Mouse (Mus musculus): ENCODE measurements around the gene Styxl1.

The Styxl1 gene

DNA sequence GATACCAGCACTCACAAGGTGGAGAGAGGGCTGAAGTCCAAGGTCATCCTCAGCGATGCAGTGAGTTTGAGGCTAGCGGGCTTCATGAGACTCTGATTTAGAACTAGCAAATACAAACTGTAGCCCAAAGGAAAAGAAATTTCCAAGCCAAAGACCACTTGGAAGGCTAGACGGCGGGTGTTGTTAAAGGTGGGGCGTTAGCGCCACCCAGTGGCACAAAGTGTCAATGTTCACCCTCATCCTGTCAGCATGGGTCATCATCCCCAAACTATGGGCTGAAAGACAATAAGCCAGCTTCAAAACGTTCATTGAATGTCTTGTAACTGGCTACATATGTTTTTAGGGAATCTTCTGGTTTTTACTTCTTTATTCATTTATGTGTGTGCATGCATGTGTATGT is 14.7 kb downstream of the Styxl1 start:
- peak; percentile 71 for DNase-seq

DNA sequence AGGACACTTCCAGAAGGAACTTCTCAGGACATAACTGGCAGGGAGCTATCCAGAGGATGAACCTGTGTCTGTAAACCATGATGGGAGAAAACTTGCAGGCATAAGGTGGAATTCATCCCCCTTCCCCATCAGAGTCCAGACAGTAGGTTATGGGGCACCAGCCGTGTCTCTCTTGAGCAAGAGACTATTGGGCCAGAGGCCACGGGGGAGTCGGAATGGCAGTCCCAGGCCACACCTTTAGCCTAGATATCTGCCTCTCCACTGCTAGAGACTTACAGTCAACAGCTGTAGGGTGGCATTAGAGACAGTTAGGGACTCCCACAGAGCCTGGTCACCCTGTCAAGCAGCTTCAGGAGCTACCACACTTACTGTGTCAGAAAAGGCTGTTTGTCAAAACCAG is 16.3 kb downstream of the Styxl1 start:
- DNase-seq: no peak

DNA sequence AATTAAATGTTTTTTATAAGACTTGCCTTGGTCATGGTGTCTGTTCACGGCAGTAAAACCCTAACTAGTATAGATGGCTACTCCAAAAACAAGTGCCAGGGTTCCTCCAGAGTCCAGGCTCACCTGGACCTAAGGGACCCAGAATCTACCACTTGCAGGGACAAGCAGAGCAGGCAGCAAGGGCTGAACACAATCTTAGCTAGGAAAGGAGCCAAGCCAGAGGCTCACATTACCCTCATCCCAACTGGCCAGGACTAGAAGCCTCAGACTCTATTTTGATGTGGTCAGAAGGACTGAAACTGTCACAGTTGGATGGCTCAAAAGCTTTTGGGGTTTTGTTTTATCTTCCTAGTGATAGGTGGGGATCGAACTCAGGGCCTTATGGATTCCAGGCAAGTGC is 26.6 kb downstream of the Styxl1 start:
- no peak for DNase-seq

DNA sequence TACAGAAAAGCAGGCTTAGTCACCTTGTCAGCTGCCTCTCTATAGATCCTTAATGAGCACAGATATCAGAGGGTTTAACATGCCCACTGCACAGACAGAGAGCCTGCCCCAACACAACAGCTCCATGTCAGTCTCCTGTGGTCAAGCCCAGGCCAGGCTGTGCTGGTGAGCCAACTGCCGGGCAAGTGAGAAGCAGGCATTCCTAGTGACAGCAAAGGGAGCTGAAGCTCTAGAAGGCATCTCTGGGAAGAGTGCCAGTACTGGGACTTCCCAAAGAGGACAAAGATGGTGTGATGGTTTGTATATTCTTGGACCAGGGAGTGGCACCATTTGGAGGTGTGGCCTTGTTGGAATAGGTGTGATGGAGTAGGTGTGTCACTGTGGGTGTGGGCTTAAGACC is 27.1 kb downstream of the Styxl1 start:
- no peak for DNase-seq

DNA sequence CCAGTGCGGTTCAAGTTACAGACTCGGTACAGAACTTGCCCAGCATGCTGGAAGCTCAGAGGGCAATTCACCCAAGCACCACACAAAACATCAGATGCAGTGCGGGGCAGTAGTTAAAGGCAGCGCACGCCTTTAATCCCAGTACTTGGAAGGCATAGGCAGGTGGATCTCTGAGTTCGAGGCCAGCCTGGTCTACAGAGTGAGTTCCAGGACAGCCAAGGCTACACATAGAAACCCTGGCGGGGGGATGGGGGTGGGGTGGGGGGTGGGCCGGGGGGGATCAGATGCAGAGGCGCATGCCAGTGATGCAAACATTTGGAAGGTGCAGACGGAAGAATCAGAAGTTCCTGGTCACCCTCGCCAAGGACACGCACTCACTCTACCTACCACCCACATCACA is 33.4 kb downstream of the Styxl1 start:
- no peak for DNase-seq

DNA sequence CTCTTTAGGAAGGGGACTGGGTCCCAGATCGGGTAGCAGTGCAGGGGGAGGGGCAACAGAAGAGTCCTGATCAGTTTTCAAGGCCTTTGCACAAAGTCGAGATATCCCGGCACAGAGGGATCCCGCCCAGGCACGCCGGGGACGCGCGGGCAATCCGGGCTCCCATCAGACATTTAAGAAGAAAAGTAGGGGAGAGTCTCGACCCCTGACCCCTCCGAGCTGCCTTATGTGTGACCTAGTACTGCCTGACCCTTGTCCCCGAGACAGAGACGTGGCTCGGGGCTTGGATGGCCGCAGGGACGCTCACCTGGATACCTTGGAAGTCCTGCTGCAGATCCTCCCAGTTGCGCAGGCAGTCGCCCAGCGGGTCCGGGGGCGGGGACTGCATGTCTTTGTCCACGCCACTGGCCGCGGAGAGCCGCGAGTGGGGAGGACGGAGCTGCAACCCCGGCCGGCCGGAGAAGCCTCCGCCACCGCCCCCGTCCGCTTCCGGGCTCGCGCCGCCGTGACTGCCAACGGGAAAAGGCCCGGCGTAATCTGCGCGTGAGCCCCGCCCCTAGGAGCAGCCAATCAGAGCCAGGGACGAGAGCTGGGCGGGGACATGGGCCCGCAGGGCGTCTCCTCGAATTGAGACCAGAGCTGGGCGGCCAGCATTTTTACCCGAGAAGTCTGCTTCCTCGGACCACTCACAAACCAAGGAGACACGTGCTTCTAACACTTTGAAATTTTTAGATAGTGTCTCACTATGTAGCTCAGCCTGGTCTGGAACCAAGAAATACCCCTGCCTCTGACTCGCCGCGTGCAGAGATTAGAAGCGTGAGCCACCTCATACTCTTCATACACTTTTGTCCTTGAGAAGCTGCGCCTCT is 34.2 kb downstream of the Styxl1 start, which contains the start of gene Tmem120a:
Gene Tmem120a (minus strand): TSS at position 708 of the 869 bp plus-strand sequence.
- peak; percentile 92 for DNase-seq

DNA sequence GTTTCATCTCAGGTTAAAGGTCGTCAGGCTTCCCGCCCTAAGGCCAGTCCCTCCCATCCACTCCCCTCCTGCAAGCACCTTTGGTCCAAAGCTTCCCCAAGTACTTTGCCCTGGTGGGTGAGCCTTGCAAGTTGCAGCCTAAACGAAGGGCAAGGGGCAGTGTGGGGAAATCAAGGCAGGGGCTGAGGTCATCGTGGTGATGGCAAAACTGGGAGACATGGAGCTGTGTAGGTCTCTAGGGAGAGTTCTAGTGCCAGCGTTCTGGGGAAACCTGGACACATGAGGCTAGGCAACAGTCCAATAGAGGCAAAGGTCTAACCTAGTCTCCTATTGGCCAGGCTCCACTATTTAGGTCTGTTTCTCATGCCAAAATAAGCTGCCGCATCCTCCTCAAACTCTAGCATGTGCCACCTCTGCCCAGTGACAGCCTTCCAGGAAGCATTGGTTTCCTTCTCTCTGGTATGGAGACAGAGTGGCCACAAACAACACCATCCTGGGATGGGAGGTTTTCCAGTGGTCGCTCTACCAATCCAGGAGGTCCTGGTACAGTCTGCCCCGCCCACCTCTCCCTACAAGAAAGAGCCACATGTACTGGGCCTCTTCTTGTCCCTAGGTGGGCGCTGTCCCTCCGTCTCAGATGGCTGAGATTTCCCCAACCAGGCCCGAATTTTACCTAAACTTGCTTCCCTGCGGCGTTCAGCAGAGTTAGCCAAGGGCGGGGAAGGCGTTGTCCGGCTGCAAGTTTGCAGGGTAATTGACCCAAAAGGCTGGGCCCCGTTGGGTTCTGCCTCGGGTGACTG is 35.0 kb downstream of the Styxl1 start:
- peak; percentile 24 for DNase-seq

DNA sequence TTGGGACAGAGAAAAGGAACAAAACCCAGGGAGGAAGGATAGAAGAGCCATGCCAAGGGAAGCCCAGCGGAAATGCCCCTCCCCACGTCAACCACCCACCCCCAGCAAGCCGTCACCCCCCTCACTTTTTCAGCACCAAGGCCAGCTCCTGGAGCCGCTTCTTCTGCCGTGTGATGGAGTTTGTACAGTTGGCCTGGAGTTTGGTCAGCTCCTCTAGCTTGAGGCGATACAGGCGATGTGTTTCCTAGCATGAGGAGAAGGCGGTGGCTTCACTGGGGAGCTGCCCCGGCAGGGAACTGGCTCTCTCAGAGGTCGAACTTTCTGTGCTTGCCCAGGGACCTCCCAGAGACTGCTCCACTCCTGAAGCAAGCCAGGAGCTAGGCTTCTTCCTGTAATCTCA is 36.0 kb downstream of the Styxl1 start:
- no peak for DNase-seq

DNA sequence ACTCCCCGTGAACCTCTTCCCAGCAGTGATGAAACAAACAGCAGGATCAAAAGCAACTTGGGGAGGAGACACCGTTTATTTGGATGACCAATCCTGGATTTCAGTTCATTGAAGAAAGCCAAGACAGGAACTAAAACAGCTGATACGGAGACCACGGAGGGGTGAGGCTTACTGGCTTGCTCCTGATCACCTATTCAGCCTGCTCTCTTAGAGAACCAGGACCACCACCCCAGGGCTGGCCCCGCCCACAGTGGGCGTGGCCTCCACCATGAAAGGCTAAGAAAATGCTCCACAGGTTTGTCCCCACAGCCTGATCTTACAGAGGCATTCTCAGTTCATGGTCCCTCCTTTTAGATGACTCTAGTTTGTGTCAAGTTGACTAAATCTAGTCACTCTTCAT is 39.9 kb downstream of the Styxl1 start:
- DNase-seq: no peak

DNA sequence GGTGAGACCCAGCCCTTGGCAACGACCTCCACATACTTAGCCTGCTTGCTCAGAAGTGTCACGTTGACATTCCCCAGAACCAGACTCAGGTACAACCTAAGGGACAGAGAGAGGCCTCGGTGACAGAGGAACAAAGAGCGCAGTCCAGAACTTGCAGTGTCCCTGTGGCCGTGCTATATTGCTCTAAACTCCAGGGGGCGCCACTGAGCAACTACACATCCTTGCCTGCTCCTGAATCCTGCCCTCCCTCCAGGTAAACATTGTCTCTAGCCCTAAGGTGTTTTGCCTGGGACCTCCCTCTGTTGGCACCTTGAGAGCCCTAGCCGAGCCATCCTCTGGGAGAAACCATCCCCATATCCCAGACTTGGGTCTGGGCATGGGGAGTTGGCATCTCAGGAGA is 41.0 kb downstream of the Styxl1 start:
- no peak for DNase-seq

DNA sequence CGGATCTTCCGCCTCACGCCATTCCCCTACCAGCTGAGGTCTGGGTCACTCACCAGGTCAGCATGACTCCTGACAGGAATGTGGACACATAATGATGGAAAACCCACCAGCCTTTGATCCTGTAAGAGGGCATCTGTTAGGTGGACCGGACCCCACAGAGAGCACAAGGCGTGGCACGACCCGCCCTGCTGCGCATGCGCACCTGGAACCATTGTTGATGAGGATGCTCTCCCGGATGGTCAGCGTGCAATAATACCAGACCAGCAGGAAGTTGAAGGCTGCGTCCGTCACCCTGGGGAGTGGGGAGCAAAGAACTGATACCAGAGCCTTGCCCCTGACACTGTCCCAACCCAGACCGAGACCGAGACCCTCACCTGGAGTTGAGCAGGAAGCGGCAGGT is 41.6 kb downstream of the Styxl1 start:
- DNase-seq: no peak

DNA sequence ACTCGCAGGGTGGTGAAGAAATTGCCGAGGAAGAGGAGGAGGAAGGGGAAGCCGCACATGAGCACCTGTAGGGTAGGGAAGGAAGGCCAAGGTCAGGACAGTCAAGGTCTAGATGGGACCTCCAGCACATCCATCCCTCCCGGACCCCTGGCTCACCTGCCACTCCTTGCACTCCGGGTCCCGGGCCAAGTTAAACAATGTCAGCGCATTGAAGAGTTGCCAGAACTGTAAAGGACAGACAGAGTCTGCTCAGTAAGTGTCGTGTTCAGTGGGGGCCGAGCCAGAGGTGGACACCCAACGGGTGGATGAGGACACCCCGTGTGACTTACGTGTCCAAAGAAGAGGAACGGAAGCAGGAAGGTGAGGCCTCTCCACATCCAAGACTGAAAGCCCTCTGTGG is 42.4 kb downstream of the Styxl1 start:
- DNase-seq: no peak

DNA sequence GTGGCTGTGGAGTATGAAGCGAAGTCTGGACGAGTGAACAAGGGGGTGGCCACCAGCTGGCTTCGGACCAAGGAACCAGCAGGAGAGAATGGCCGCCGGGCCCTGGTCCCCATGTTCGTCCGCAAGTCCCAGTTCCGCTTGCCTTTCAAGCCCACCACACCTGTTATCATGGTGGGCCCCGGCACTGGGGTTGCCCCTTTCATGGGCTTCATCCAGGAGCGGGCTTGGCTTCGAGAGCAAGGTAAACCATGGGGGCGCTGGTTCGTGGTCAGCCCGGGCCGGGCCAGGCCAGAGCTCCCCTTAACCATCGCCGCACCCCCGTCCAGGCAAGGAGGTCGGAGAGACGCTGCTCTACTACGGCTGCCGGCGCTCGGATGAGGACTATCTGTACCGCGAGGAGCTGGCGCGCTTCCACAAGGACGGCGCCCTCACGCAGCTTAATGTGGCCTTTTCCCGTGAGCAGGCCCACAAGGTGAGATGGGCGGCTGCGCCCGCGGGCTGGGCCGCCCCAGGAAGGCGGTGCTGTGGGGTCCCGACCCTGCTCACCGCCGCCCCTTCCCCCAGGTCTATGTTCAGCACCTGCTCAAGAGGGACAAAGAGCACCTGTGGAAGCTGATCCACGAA is 44.0 kb downstream of the Styxl1 start:
- no peak for DNase-seq

DNA sequence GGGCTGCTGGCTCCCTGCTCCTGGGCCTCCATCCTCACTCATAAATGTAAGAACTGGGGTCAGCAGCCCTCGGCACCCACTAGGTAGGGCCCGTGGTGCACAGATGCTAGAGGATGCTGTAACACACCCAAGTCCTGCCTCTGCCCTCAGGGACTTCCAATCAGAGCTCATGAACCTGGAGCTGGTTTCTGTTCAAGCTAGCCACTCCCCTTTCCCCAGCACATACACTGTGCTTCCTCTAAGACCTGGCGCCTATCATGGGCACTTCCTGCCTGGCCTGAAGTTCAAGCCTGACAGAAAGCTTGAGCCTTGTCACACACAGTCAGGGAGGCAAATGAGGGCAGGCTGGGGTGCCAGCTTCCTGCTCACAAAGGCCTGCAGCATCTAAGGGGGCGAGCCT is 45.1 kb downstream of the Styxl1 start:
- no peak for DNase-seq

DNA sequence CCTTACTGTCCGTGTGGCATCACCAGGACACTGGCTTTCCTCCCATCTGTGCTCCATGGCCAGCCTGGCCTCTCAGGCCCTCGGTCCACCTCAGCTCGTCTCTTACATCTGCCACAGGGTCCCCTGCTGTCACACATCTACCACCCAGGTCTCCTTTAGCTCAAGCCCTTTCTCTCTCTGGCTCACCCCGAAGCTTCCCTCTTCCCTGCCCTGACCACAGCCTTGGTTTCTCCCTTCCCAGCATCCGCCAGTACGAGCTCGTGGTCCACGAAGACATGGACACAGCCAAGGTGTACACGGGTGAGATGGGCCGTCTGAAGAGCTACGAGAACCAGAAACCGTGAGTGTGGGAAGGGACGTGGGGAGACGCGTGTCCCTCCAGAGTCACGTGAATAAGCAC is 46.9 kb downstream of the Styxl1 start:
- no peak for DNase-seq

DNA sequence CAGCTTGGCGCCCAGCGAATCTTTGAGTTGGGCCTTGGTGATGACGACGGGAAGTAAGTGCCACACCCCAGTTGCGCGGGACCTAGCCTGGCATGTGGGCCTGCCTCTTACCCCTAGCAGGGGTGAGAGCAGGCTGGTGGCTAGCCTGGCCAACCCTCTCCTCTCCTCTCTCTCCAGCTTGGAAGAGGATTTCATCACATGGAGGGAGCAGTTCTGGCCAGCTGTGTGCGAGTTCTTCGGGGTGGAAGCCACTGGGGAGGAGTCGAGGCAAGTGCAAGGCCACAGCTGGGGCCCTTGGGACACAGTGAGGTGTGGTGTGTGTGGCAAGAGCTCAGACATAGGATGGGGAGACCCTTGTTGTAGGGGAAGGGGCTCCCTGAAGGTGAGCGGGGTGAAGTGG is 47.3 kb downstream of the Styxl1 start:
- no peak for DNase-seq

DNA sequence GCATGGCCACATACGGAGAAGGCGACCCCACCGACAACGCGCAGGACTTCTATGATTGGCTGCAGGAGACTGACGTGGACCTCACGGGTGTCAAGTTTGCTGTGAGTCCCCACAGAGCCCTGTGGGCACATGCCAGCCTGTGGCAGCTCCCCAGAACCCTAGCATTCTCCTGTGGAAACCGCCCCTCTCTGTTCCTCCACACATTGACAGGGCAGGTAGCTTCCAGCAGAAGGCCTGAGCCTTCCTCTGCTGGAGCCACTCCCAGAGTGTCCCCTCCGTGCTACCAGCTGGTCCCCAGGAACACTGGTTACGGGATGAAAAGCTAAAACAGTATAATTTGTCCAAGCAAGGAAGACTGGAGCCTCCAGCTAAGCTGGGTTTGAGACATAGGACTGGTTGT is 47.9 kb downstream of the Styxl1 start:
- DNase-seq: no peak

DNA sequence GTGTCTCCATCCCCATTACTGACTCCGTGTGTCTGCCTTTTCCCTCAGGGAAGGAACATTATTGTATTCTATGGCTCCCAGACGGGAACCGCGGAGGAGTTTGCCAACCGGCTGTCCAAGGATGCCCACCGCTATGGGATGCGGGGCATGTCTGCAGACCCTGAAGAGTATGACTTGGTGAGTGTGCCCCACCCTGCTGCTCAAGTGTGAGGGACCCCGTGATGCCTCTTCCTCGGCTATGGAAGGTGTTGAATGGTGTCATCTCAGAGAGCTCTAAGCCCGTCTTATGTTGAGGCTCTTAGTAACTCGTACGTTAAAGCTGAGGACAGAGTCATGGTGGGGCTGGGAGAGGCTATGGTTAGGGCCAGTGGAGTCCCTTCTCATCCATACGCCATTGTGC is 48.8 kb downstream of the Styxl1 start:
- no peak for DNase-seq

DNA sequence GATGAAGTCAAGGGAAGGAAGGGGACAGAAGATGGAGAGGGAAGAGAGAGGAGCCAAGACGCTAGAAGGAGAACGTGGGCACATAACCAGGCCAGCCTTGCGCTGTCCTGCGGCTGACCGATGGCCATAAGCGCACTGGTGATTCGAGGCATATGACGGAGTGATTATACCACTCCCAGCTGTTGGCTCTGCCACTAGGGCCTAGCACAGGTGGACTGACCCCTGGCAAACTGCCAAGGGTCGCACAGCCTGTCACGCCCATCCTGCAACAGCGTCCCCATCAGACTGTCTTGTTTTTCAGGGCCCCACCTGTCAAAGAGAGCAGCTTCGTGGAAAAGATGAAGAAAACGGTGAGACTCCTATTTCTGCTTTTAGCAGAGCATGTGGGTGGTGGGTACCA is 49.8 kb downstream of the Styxl1 start:
- no peak for DNase-seq

DNA sequence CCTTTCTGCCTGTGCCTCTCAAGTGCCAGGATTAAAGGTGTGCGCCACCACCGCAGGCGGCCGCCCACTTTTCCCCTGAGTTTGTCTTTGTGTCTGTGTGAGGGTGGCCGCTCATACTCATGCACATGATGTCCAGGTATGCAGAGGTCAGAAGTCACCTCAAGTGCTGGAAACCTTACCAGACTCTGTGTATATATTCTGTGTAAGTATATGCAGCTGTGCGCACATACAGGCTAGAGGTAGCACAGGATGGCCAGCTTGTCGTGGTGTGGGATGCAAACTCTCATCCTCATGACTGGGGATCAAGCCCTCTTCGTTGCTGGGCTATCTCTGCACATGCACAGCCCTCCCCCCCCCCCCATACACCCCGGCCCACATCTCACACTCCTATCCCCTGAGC is 50.3 kb downstream of the Styxl1 start:
- DNase-seq: no peak

DNA sequence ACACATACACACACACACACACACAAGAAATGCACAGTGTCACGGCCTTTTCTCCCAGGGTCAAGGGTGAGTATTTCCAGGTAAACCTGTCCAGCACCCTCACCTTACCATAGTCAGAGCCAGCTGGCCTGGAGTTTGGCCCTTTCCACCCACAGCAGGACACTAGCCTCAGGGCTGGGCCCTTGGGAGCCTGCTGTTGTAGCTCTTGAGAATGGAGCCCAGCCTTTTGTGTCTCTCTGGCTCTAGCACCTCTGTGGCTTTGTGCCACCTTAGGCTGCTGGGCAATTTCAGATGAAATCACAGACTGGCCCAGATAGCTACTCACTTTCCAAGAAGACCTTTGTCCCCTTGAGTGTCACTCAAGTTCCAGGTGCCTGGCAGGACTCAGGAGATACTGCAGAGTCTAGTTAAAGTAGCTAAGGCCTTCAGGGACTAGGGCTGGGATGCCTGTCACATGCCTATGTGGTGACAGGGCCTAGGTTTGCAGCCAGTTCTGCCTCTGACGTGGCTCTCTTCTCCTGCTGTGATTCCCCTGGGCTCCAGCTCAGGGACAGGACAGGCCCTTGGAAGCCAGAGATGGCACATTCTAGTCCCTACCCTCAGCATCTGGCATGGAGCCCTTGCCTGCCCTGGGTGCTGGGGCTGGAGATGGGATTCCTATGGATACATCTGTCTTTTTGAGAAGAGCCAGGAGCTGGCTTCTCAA is 51.4 kb downstream of the Styxl1 start:
- DNase-seq: no peak

DNA sequence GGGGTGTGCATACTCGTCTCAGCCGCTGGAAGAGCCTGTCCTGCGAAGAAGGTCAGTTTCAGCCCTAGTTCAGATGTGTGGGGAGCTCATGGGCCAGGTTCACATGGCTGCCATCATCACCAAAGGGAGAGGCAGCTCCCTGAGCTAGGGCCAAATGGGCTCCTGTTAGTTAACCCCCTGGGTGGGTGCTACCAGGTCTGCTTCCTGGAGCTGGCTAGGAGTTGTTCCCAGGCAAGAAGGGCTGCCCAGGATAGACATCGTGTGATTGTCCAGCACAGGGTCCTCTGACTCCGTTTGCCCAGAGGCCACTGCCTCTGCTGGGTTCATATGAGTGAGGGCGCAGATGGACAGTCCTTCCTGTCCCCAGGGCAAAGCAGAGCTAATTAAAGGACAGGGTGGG is 52.2 kb downstream of the Styxl1 start:
- DNase-seq: no peak

DNA sequence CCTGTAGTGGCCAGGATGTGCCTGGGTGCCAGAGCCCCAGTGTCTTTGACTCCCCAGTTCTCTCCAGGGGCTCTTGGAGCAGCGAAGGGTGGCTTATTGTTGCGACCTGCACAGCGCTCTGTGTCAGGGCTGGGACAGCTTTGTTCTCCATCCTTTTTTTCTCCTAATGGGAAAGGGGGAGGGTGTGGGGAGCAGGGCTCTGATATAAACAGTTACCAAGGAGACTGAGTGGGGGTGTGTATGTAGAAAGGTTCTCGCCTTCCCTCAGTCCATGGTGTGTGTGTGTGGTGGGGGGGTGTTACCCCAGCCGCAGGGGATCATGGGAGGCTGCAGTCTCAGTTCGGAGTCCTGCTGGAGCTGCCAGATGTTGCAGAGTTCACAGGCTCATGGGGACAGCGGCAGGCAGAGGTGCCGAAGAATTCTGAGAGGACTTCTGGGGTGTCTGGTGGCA is 52.8 kb downstream of the Styxl1 start:
- DNase-seq: no peak
